17 mouse cellular contexts compared by ENCODE assay signal in genomic region chr10:111085561-111085960, GRCm38 (mm10).
"Had no signal": no experiment of that assay in that cellular context is flagged by ENCODE, and none has a peak within 500 bp of the region (broad histone marks: within the 10 kb centered on the region; RNA-seq: fewer than 3 reads in every experiment).

No protein-coding gene starts in this region.

- ATAC-seq: midbrain, embryonic 16.5 days had no signal

- H3K27me3 ChIP-seq: limb, embryonic 13.5 days; liver, embryonic 15.5 days; megakaryocyte, embryonic 14.5 days; midbrain, embryonic 12.5 days; neural tube, embryonic 13.5 days had no signal

- H3K9me3 ChIP-seq: limb, embryonic 13.5 days; liver, embryonic 15.5 days; midbrain, embryonic 12.5 days; neural tube, embryonic 13.5 days had no signal

- H3K36me3 ChIP-seq: limb, embryonic 13.5 days; liver, embryonic 15.5 days; midbrain, embryonic 12.5 days; neural tube, embryonic 13.5 days had no signal

- H3K9ac ChIP-seq: limb, embryonic 13.5 days; liver, embryonic 15.5 days; lung, embryonic 14.5 days; midbrain, embryonic 12.5 days; neural tube, embryonic 13.5 days had no signal

- DNase-seq: kidney, adult 8-10 months; kidney, postnatal 36 days; left cerebral cortex, postnatal 4 days; lung, embryonic 14.5 days; lung, postnatal 10 days; retina, postnatal 1 day; right cerebral cortex, postnatal 4 days; spleen, adult 18-20 months; thymus, adult 2 months had no signal

- H3K4me1 ChIP-seq: limb, embryonic 13.5 days; liver, embryonic 15.5 days; midbrain, embryonic 12.5 days had no signal

- H3K4me3 ChIP-seq: limb, embryonic 13.5 days; liver, embryonic 15.5 days; megakaryocyte, embryonic 14.5 days; midbrain, embryonic 12.5 days; neural tube, embryonic 13.5 days had no signal

- H3K4me2 ChIP-seq: limb, embryonic 13.5 days; liver, embryonic 11.5 days; liver, embryonic 15.5 days; lung, embryonic 14.5 days; midbrain, embryonic 12.5 days; neural tube, embryonic 13.5 days had no signal

- H3K27ac ChIP-seq: limb, embryonic 13.5 days; liver, embryonic 15.5 days; macrophage; midbrain, embryonic 12.5 days; neural tube, embryonic 13.5 days had no signal
